Mouse (Mus musculus) c-Kit-positive CD71-positive TER-119-negative erythroid progenitor cells, embryonic 14.5 days (primary cell): ENCODE measurements around the gene Gls2.
"Not testable (repeated sequence)": the region's sequence is repeated elsewhere in the genome, so short reads cannot be mapped to it uniquely, and the experiment has no call there.

Experiments
- DNase-seq: peaks from one replicate; pipeline ENCODE4 v3.0.0-alpha.2; 2013; ENCODE audit warnings: low read depth

Gls2 gene

DNA sequence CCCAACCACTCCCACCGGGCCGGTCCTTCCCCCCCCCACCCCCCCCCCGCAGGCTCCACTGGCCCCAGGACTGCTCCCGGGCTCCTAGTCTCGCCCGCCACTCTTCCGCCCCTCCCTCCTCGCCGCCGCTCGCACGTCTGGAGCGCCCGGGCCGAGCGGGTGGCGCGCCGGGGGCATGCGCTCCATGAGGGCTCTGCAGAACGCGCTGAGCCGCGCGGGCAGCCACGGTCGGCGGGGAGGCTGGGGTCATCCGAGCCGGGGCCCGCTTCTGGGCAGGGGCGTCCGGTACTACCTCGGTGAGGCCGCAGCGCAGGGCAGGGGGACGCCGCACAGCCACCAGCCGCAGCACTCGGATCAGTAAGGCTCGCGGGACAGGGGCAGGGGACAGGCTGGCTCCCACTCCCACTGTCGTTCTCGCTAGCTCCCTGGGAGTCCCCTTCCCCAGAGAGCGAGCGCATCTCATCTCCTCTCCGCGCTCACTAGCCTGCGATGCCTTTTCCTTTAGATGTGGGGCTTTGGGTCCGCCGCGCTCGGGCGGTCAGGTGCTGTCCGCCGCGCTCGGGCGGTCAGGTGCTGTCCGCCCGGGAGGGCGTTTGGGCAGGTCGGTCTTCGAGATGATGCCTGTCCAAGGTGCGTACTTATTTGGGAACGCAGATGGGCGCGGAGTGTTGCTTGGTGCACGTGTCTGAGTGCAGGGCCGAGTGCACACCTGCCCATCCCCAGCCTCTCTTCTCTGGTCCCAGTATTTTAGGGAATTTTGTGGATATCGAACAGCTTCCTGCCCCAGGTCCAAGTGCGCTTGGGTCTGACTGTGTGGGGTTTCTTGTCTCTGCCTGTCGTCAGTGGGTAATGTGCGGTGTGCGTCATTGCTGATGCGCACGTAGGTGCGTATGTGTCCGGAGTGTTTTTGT is 549 bp downstream of the Gls2 start:
- DNase-seq, result peak; percentile 44

DNA sequence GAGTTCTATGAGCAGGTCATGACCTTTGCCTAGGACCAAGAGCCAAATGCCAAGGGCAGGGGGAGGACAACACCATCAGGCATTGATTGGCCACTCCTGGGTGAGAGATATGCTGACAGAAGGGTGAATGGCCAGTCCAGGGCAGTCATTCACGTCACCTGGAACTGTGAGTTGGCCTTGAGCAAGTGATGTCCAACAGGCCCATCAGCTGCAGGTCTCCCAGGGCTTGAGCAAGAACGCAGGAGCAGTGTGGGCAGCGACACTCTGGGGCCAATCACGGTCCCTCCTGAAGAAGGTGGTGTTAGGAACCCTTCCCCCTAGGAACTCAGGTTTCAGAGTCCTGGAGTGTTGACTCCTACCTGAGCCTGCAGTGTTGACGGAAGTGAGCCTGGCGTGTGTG is 7.6 kb downstream of the Gls2 start:
- DNase-seq, result no peak

DNA sequence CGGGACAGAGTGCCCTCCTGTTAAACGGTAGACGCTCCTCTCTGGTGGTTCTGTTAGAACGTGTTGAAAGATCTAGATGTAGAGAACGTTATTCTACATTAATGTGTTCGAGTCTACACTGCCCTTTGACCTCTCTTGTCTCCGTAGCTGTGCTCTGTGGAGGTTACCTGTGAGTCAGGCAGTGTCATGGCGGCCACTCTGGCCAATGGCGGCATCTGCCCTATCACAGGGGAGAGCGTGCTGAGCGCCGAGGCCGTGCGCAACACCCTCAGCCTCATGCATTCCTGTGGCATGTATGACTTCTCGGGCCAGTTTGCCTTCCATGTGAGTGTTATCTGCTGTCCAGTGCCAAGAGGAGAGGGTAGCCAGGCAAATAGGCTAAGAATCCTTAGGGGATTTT is 10.7 kb downstream of the Gls2 start:
- no peak for DNase-seq

DNA sequence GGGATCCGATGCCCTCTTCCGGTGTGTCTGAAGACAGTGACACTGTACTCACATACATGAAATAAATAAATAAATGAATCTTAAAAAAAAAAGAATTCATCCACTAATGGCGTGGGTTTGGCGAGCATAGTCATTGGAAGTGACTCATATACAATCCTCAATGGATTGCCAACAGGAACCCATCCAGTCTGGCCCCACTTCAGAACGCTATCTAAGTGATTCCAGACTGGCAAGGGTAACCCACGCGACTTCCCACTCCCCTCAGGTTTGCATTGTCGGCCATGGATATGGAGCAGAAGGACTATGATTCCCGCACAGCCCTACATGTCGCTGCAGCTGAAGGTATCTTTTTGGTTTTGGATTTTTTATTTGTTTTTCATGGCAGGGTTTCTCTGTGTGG is 14.1 kb downstream of the Gls2 start:
- DNase-seq, result no peak

DNA sequence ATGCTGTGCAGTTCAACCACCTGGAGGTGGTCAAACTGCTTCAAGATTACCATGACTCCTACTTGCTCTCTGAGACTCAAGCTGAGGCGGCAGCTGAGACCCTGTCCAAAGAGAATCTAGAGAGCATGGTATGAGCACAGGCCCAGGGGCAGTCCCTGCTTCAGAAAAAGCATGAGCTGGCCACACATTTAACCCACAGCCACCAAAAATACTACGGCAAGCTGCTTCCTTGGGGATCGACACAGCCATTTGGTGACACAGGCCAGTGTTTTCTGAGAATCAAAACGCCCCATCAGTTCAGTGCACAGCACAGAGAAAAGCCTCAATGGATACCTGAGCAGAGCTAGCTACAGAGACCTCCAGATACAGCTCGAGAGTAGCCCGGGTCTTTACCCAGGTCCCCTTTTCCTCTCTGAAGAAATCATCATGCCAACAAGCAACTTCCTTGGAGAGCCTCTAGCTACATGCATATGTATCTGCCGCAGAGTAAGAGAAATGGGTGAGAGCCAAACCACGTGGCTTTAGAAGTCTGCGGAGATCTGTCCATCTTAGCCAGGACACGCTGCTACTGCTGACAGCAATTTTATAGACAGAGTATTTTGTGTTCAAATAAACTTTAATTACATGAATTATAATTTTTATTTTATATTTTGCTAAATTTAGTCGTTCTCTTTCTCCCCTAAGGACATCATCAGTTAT is 15.2 kb downstream of the Gls2 start:
- no peak for DNase-seq

DNA sequence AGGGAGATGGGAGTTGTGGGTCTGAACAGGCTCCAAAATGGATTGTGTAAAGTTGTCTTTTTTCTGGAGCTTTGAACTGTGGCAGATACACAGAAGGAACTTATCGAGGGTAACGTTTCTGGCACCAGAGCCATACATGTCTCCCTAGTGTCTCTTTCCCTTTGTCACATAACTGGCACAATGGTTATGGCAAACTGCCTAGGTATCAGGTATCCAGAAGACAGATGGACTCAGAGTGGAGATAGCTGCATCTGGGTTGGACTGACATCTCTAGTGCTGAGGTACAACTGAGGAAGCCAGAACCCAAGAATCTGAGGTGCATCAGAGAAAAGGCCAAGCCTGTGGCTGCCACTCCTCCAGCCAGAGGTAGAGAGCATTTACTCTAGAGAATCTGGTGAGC is 15.9 kb downstream of the Gls2 start:
- DNase-seq, result no peak

DNA sequence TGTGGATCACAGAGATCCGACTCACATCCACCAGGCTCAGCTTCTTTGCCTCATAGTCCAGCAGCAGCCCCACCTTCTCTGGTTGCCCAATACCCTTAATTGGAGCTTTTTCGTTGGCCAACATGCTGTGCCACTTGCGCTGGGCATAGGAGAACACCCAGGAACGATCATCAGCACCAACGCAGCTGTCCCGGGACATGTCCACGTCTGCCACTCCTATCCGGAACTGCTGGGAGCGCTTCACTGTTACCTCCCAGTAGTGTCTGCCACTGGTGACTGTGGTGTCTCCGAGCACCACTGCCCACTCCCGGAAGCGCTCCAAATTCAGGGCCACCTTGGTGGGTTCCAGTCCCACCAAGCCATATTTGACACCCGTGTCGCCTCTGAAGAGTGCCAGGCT is 16.7 kb downstream of the Gls2 start:
- DNase-seq, result no peak

DNA sequence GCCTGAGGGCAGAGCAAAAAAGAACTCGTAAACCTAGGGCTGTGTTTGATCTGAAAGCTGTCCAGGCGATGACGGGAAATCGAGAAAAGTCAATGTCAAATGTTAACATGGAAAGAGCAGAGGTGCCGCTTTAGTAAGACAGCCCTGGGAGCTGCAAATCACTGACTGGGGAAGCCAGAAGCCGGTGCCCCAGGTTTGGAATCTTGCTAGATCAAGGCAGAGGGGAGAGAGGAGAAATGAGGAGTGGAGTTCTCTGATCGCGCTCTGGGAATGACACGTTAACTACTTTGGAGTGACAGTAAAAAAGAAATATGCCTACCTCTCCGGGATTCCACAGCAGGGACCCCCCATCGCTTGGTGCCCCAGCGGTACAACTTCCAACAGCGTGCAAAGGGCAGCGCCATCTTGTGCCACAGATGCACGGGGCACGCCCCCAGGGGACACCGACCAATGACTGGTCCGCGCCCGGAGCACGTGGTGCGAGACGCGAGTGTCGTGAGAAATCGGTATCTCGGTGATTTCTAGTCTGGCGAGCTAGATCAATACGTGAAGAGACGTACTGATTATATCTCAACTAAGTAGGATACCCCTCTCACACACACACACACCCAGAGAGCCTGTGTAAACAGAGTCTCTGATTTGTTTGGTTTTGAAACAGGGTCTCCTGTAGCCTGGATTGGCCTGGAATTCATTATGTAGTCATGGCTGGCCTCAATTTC is 17.3 kb downstream of the Gls2 start, which contains the start of gene Spryd4:
Gene Spryd4 (minus strand): TSS at position 418 of the 719 bp plus-strand sequence.
- peak; percentile 91 for DNase-seq

DNA sequence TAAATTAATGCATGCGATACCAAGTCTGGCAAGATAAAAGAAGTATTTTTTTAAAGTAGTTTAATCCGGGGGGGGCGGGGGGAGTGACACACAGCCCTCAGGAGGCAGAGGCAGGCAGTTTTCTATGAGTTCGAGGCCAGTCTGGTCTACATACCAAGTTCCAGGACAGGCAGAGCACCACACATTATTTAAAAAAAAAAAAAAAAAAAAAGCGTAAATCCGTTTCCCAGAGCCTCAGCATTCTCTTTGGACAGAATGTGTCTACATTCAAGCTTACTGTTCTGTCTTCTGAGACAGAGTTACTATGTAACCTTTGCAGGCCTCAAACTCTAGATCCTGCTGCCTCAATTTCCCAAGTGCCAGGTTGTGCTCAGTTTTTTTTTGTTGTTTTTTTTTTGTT is 17.9 kb downstream of the Gls2 start:
- no peak for DNase-seq

DNA sequence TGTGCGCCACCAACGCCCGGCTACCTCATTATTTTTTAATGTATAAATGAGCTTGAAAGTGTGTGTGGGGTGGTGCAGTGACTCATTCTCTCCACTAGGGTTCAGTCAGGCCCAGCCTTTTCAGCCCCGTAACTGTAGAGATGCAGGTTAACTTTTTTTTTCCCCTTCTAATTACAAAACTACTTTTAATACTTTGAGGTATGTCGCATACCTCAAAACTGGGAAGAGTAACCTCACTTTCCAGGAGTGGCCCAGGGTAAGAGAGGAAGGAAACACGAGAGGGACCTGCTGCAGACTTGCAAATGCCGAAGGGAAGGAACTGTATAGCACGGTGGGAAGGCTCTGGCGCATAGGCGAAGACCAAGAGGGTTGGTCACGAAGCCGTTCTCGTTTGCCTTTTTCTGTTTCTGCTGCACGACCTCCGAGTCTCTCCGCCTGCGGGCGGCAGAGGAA is 18.6 kb downstream of the Gls2 start:
- peak; percentile 72 for DNase-seq

DNA sequence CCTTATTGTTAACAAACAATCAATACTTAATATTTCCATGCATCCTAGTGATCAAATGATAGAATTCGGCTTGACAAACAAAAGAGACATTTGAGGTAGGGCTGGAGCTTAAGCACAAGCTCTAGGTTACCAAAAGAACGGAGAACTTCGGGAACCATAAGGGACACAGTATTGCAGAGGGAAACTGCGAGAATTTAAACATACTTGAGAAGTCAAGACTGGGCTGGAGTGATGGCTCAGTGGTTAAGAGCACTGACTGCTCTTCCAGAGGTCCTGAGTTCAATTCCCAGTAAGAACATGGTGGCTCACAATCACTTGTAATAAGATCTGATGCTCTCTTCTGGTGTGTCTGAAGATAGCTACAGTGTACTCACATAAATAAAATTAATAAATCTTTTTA is 19.9 kb downstream of the Gls2 start:
- DNase-seq, result not testable (repeated sequence)

DNA sequence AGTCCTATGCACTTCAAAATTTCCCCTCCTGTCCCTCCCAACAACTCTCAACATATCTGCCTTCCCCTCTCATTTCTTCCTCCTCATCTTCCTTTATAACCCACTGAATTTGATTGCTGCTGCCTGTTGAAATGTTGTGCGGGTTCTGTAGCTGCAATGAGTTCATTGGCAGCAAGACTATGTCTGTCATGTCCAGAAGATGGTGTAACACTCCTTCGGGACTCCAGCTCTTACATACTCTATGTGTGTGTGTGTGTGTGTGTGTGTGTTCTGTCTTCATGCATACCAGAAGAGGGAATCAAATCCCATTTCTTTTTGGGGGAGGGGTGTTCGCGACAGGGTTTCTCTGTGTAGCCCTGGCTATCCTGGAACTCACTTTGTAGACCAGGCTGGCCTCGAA is 20.7 kb downstream of the Gls2 start:
- DNase-seq, result no peak

DNA sequence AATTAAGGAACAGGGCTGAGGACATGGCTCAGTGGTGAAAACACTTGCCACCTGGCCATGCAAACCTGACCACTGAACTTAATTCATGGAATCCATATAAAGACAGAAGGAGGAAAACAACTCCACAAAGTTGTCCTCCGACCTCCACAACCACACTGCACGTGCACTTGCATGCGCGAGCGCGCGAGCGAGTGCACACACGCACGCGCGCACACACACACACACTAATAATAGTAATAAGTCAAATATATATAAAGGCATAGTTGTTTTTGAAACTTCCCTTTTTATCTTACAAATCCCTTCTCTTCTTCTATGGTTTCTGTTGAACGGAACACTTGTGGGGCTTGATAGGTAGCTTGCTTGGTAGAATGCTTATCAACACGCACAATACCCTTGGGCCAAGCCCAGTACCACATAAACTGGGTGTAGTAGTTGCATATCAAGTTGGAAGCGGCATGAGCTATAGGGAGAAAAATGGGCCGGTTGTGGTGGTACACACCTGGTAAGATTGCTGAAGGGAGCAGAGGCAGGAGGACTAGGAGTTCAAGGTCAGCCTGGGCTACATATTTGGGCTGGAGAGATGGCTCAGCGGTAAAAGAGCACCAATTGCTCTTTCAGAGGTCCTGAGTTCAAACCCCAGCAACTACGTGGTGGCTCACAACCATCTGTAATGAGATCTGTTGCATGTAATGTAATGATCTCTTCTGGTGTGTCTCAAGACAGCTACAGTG is 24.3 kb downstream of the Gls2 start:
- no peak for DNase-seq

DNA sequence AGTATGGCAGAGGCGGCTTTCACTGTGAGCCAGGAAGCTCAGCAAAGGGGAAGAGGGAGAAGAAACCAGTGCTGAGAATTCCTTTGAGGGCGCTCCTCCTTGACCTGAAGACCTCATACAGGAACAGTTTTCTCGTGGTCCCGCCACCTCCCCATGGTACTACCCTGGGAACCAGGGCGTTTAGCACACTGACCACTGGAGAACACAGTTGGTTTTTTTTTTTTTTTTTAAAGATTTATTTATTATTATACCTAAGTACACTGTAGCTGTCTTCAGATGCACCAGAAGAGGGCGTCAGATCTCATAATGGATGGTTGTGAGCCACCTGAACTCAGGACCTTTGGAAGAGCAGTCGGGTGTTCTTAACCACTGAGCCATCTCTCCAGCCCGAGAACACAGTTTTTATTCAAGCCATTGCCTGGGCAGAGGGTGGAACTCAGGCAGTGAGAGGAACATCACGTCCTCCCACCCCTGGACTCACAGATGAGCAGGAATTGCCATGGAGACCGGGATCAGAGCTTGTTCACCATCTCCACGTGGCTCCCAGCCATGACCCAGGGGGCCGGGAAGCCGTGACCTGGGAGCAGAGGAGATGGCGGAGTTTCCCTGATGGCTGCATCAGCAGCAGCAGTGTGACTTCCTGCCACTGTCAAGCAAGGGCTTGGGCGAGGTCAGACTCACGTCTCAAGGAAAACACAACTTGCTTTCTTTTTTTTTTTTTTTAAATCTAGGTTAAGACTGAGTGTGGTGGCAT is 27.5 kb downstream of the Gls2 start:
- no peak for DNase-seq

DNA sequence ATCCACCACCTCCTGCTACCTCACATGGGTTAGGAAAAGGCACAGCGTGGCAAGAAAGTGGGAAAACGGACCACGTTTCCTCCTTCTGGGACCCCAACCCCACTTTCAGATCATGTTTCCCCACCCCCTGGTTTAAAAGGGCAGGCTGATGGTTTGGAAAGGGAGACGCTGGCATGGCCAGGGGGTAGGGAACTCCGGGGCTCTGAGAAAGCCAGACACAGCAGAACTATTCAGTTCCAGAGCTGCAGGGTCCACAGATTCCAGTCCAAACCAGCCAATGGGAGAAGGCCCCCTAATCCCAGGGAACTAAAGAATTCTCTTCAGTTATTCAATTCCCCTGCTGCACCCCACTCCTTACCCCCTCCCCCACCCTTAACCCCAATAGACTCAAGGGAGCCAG is 30.8 kb downstream of the Gls2 start:
- DNase-seq, result no peak

DNA sequence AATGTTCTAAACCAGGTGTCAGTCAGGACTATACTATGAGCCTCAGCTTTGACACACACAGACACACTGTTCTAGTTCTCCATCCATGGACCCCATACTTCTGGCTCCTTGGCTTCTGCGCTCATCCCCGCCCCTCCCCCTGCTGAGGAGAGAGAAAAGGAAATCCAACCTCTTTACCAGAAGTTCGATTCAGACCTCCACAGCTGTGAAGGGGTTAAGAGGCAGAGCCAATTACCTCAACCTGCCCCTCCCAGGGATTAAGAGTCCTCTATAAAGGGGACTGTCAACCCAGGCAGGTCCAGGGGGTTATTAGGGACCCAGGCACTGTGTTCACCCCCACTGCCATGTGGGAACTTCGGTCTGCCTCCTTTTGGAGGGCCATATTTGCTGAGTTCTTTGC is 31.3 kb downstream of the Gls2 start, which contains the start of gene Mip:
Gene Mip (plus strand): TSS at position 301 of the 400 bp plus-strand sequence.
- DNase-seq, result no peak

DNA sequence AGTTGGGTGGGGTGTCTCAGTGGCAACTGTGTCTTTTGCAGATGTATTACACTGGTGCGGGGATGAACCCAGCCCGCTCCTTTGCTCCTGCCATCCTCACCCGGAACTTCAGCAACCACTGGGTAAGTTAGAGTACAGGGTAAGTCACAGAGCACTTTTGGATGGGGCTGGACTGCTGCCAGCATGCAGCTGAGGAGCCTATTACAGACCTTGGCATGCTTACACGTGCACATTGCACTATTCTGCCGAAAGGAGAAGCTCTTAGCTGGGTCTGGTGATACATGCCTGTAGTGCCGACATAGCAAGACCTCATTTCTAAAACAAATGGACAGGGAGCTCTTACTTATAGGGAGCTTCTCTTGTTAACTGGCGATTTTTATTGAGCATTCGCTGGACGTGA is 33.3 kb downstream of the Gls2 start:
- DNase-seq, result no peak

DNA sequence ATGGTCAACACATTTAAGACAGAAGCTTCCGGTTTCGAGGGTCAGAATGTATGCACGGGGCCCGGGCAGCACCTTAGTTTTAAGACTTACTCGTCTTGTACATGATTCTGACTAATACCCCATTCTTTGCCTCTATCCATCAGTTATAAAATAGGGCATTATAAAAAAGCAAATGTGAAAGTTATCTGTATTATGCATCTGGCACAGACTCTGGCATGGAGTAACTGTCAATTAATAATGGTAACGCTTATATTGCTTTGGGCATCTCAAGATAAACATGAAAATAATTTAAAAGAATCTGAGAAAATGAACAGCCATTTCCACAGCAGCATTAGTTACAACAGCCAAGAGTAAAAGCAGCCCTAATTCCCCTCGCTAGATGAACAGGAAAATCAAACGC is 33.8 kb downstream of the Gls2 start:
- DNase-seq, result no peak

DNA sequence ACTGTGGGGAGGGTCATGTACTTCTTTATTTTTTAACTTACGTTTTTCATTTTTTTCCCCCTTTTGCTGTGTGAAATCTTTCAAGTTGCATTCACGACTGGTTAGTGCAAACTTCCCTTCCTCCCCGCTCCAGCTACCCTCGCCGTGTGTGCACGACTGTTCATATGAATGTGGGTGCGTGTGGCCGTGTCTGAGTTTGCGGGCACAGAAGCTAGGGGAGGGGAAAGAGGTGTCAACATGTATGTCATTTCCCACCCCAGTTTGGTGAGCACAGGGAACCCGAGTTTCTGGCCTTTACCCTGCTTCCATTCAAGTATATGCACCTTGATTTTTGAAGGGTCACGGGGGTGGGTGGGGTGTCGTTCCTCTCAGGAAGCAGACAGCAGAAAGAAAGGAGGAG is 36.3 kb downstream of the Gls2 start:
- DNase-seq, result no peak

DNA sequence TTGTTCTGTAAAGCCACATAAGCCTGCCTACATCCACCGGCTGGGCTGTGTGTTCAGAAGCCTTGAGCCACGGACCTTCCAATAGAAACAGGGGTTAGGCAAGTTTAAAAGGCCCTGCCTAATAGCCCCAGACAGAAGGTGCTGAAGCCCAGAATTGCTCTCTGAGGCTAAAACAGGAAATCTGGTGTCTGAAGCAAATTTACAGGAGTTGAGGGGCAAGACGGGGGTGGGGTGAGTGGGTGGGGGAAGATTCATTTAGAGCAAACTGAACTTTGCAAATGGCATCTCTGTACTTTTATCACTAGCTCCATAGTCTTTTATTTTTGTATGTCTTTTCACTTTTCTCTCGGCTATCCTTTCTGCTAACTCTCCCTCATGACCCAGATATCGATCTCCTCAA is 36.9 kb downstream of the Gls2 start:
- no peak for DNase-seq
